Mouse (Mus musculus) kidney, adult 18-20 months (tissue): Measurements from ENCODE around the gene Foxg1.

Source experiments
- DNase-seq: peaks from one replicate; pipeline ENCODE4 v3.0.0; 2021

Foxg1 gene

GRCm38 (mm10) chr12:49386081-49386805 is 3.8 kb downstream of the Foxg1 start:
- DNase-seq, result no peak

GRCm38 (mm10) chr12:49387856-49388598 is 5.6 kb downstream of the Foxg1 start:
- DNase-seq, result no peak

GRCm38 (mm10) chr12:49389666-49390065 is 7.2 kb downstream of the Foxg1 start:
- DNase-seq, result no peak

GRCm38 (mm10) chr12:49390257-49390656 is 7.8 kb downstream of the Foxg1 start:
- no peak for DNase-seq

GRCm38 (mm10) chr12:49390926-49391304 is 8.5 kb downstream of the Foxg1 start:
- no peak for DNase-seq

GRCm38 (mm10) chr12:49391305-49392040 is 9.0 kb downstream of the Foxg1 start:
- DNase-seq, result peak; percentile 59

- no peak for DNase-seq
Observed at GRCm38 (mm10) chr12:49392041-49392390, 9.6 kb downstream of the Foxg1 start.

GRCm38 (mm10) chr12:49392876-49393275 is 10.4 kb downstream of the Foxg1 start:
- no peak for DNase-seq

- no peak for DNase-seq
Observed at GRCm38 (mm10) chr12:49393639-49394038, 11.2 kb downstream of the Foxg1 start.

- DNase-seq, result no peak
Observed at GRCm38 (mm10) chr12:49394181-49394580, 11.7 kb downstream of the Foxg1 start.

GRCm38 (mm10) chr12:49394836-49395235 is 12.4 kb downstream of the Foxg1 start:
- no peak for DNase-seq

- no peak for DNase-seq
Observed at GRCm38 (mm10) chr12:49395969-49396368, 13.5 kb downstream of the Foxg1 start.

GRCm38 (mm10) chr12:49396776-49397175 is 14.3 kb downstream of the Foxg1 start:
- DNase-seq, result no peak

GRCm38 (mm10) chr12:49397443-49398162 is 15.1 kb downstream of the Foxg1 start:
- DNase-seq, result no peak

GRCm38 (mm10) chr12:49398163-49398540 is 15.7 kb downstream of the Foxg1 start:
- DNase-seq, result no peak

GRCm38 (mm10) chr12:49398636-49399035 is 16.2 kb downstream of the Foxg1 start:
- DNase-seq, result no peak

GRCm38 (mm10) chr12:49399611-49400010 is 17.2 kb downstream of the Foxg1 start:
- no peak for DNase-seq

- no peak for DNase-seq
Observed at GRCm38 (mm10) chr12:49400036-49400852, 17.8 kb downstream of the Foxg1 start.

GRCm38 (mm10) chr12:49400853-49401118 is 18.3 kb downstream of the Foxg1 start:
- DNase-seq, result no peak

- DNase-seq, result no peak
Observed at GRCm38 (mm10) chr12:49401119-49401795, 18.8 kb downstream of the Foxg1 start.

GRCm38 (mm10) chr12:49401796-49402130 is 19.3 kb downstream of the Foxg1 start:
- no peak for DNase-seq

GRCm38 (mm10) chr12:49409833-49410232 is 27.4 kb downstream of the Foxg1 start:
- no peak for DNase-seq
